Mouse (Mus musculus) lung, postnatal 0 days (tissue): ENCODE results near the gene Zmynd8.

Source experiments
- CTCF ChIP-seq: IDR thresholded peaks from 2 replicates; pipeline ENCODE4 v1.5.1; 2016; ENCODE audit warnings: antibody characterized with exemption, mild to moderate bottlenecking
- EP300 ChIP-seq: IDR thresholded peaks from 2 replicates; pipeline ENCODE4 v1.6.1; 2016; ENCODE audit warnings: antibody characterized with exemption, mild to moderate bottlenecking, control low read depth

DNA sequence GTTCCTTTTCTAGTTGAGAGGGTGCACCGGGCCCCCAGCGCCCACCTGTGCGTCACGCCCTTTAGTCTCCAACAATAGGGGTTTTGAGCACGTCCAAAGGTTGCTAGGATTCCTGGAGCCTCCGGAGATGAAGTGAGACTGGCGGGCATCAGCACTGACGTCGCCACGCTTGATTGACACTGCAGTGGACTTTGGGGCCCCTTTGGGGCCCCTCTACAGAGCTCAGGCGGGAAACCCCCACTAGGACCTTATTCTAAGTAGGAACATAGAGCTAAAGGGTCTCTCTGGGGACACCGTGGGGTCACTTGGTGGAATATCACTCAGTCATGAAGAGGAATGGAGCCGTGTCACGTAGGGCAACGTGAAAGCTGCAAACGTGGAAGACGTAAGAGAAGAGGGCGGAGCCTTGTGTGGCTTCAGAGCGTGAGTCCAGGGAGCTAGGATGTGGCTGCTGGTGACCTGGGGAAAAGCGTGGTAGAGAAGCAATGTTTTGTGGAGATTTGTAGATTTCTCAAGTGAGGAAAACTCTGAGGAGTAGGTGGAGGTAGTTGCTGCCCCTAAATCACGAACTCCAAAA is 156.5 kb downstream of the Zmynd8 start:
- TF ChIP-seq CTCF (no peak), EP300 (no peak)
